Mouse (Mus musculus) inflammation-experienced regulatory T-cells, adult 6 months (primary cell): ENCODE results near the gene Cobll1. TPM values are rescaled to one million over a fixed set of nuclear protein-coding genes. Genes with fewer than 3 reads are reported as not detected.

Source experiments
- ATAC-seq: one replicate; pipeline ENCODE4 v1.8.0; 2017
- polyA plus RNA-seq, 3 experiments: library from polyadenylated mRNA; unstranded; fragments of 100-300 nt; shearing (Covaris generic); gene quantifications; one replicate each; pipeline ENCODE4 v1.2.1; 2017

The Cobll1 gene
- polyA plus RNA-seq, 3 experiments from 2014 or later: 3.6 to 8.8 (median 3.6) TPM

GRCm38 (mm10) chr2:65087197-65087596, 152.0 kb downstream of the Cobll1 start:
- ATAC-seq: no peak

GRCm38 (mm10) chr2:65083411-65083810, 155.8 kb downstream of the Cobll1 start:
- no peak for ATAC-seq

GRCm38 (mm10) chr2:65077544-65077943, 161.7 kb downstream of the Cobll1 start:
- ATAC-seq: no peak

- no peak for ATAC-seq
Measured at GRCm38 (mm10) chr2:65075840-65076239, 163.4 kb downstream of the Cobll1 start.

GRCm38 (mm10) chr2:65075431-65075830, 163.8 kb downstream of the Cobll1 start:
- no peak for ATAC-seq

GRCm38 (mm10) chr2:65072205-65072604, 167.0 kb downstream of the Cobll1 start:
- ATAC-seq: no peak

GRCm38 (mm10) chr2:65053764-65054163, 185.4 kb downstream of the Cobll1 start:
- ATAC-seq: no peak

- ATAC-seq: no peak
Measured at GRCm38 (mm10) chr2:65052191-65053012, 186.8 kb downstream of the Cobll1 start.

GRCm38 (mm10) chr2:65050776-65051175, 188.4 kb downstream of the Cobll1 start:
- no peak for ATAC-seq

GRCm38 (mm10) chr2:65048234-65049017, 190.8 kb downstream of the Cobll1 start:
- no peak for ATAC-seq

Other genes with a start within 250 kb of the Cobll1 start
- not detected for gene Grb14, start 214.4 kb downstream of the Cobll1 start, polyA plus RNA-seq
- gene Slc38a11, start 124.6 kb upstream of the Cobll1 start, polyA plus RNA-seq: under 1 TPM in 2 of 3 experiments, not detected in 1; 0.24 to 0.55 TPM